Mouse (Mus musculus) right cerebral cortex, adult 2 months (tissue): ENCODE results near the gene Slc12a7.
A peak's percentile ranks its signal among the peaks of the same experiment; 100 is the strongest.
"Not testable (repeated sequence)": the region's sequence is repeated elsewhere in the genome, so short reads cannot be mapped to it uniquely, and the experiment has no call there.

Experiments used
- DNase-seq, 2 experiments: peaks; one replicate each; pipeline ENCODE4 v3.0.0; 2021 to 2022; ENCODE audit warnings: low spot score in 2 of 2

Slc12a7 gene

GRCm38 (mm10) chr13:73732742-73733700, at the start of gene Slc12a7:
TSS of gene Slc12a7 (plus strand) at chr13:73733094.
- DNase-seq: no peak

GRCm38 (mm10) chr13:73683682-73684081, 49.2 kb upstream of the Slc12a7 start:
- peak; percentile 25 to 37 for DNase-seq

GRCm38 (mm10) chr13:73684412-73684811, 48.5 kb upstream of the Slc12a7 start:
- DNase-seq: no peak

- DNase-seq: no peak
Measured at GRCm38 (mm10) chr13:73685502-73685901, 47.4 kb upstream of the Slc12a7 start.

- no peak for DNase-seq
Measured at GRCm38 (mm10) chr13:73687601-73688000, 45.3 kb upstream of the Slc12a7 start.

GRCm38 (mm10) chr13:73688934-73689333, 44.0 kb upstream of the Slc12a7 start:
- no peak for DNase-seq

GRCm38 (mm10) chr13:73692249-73692868, 40.5 kb upstream of the Slc12a7 start:
- DNase-seq: peak; percentile 48 to 52

GRCm38 (mm10) chr13:73693333-73693732, 39.6 kb upstream of the Slc12a7 start:
- no peak for DNase-seq

GRCm38 (mm10) chr13:73694972-73695371, 37.9 kb upstream of the Slc12a7 start:
- DNase-seq: no peak

- no peak for DNase-seq
Measured at GRCm38 (mm10) chr13:73696529-73696928, 36.4 kb upstream of the Slc12a7 start.

- no peak for DNase-seq
Measured at GRCm38 (mm10) chr13:73699714-73700113, 33.2 kb upstream of the Slc12a7 start.

- DNase-seq: no peak
Measured at GRCm38 (mm10) chr13:73700554-73700953, 32.3 kb upstream of the Slc12a7 start.

GRCm38 (mm10) chr13:73701161-73701883, 31.6 kb upstream of the Slc12a7 start:
- DNase-seq: no peak

GRCm38 (mm10) chr13:73702776-73703175, 30.1 kb upstream of the Slc12a7 start:
- no peak for DNase-seq

- not testable (repeated sequence) for DNase-seq
Measured at GRCm38 (mm10) chr13:73703486-73703885, 29.4 kb upstream of the Slc12a7 start.

- no peak for DNase-seq
Measured at GRCm38 (mm10) chr13:73704694-73705325, 28.1 kb upstream of the Slc12a7 start, which contains the start of gene Slc6a19. TSS of gene Slc6a19 (minus strand) at chr13:73704865.

GRCm38 (mm10) chr13:73709491-73709890, 23.4 kb upstream of the Slc12a7 start:
- DNase-seq: no peak

- DNase-seq: no peak
Measured at GRCm38 (mm10) chr13:73711221-73711620, 21.7 kb upstream of the Slc12a7 start.

GRCm38 (mm10) chr13:73711803-73712202, 21.1 kb upstream of the Slc12a7 start:
- no peak for DNase-seq

- no peak for DNase-seq
Measured at GRCm38 (mm10) chr13:73712228-73712627, 20.7 kb upstream of the Slc12a7 start.

GRCm38 (mm10) chr13:73713204-73713603, 19.7 kb upstream of the Slc12a7 start:
- DNase-seq: no peak

GRCm38 (mm10) chr13:73714020-73714419, 18.9 kb upstream of the Slc12a7 start:
- no peak for DNase-seq
